Mouse (Mus musculus) Patski (cell line): Measurements from ENCODE around the gene Jag2. TPM values are rescaled to one million over a fixed set of nuclear protein-coding genes. Genes with fewer than 3 reads are reported as not detected.
A peak's percentile ranks its signal among the peaks of the same experiment; 100 is the strongest.

Experiments used
- ATAC-seq: fragments of 100-300 bp; one replicate; pipeline ENCODE4 v1.8.0; 2021
- CTCF ChIA-PET: fragments of 350-600 bp; sonication (Branson Sonifier 250); formaldehyde crosslinking; loops from one replicate; lab custom pipeline; 2022; ENCODE audit warnings: inconsistent platforms; lab: Charles Lee
- POLR2A ChIA-PET: fragments of 350-600 bp; sonication (Branson Sonifier 250); formaldehyde crosslinking; loops from one replicate; lab custom pipeline; 2022; ENCODE audit warnings: antibody characterized with exemption, inconsistent platforms; lab: Charles Lee
- DNase-seq: peaks from one replicate; pipeline ENCODE4 v3.0.0-alpha.2; 2011; ENCODE audit warnings: low read depth, low spot score
- H3K27me3 ChIP-seq: fragments of 371-371 bp; one replicate; pipeline ENCODE4 v1.5.1; 2021
- CTCF ChIP-seq: fragments of 100-300 bp; IDR thresholded peaks from one replicate; pipeline ENCODE4 v1.5.1; 2021
- in situ Hi-C: fragments of 300-500 bp; cut with MboI; formaldehyde crosslinking; loops from 3 replicates; pipeline ENCODE4 v1.11.1; 2018; ENCODE audit warnings: low pct_unique_long_range_greater_than_20kb, mixed read lengths
- polyA plus RNA-seq: library from polyadenylated mRNA; unstranded; gene quantifications from one replicate; pipeline ENCODE4 v1.2.3, GENCODE M21; 2021

The Jag2 gene
- polyA plus RNA-seq, 1 experiment from 2014 or later: 8.0 TPM

DNA sequence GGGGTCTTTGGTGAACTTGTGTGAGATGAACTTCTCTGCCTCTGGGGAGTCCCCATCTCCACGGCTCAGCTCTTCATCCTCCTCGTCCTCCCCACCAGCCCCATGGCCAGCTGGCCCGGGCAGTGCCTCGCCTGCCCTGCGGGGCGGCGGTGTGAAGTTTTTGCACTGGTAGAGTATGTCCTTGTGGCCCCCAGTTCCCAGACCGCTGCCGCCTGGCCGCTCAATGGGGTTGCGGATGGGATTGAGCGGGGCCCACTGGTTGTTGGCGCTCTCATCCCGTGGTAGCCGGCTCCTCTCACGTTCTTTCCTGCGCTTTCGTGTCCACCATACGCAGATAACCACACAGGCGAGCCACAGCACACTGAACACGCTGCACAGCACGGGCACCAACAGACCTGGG is 20.6 kb downstream of the Jag2 start:
- no peak for DNase-seq
- ATAC-seq: no peak
- CTCF ChIA-PET: no interaction called here
- in situ Hi-C loops: no loop called here
- H3K27me3 ChIP-seq: no peaks in the 10 kb centered on the region
- TF ChIP-seq CTCF: no peak
- POLR2A ChIA-PET: no interaction called here

- in situ Hi-C loops: no loop called here
Measured at GRCm38 (mm10) chr12:112905001-112905400, 24.6 kb downstream of the Jag2 start.

DNA sequence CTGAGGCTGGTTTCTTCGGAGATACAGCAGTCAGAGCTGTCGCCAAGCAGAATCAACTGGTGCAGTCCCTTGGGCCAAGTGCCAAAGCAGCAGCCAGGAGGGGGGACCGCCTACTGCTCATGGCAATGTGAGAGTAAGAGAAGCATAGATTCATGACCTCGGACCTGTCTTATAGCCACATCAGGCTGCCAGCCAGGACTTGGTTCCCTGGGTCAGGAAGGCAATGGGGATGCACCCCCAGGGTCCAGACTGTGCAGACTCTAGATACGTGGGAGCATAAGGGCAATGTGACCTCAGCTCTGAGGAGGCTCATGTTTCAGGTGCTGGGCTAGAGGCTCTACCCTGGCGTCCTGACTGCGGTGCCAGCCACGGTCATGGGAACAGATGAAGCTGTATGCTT is 25.6 kb downstream of the Jag2 start:
- no peak for TF ChIP-seq CTCF
- DNase-seq: no peak
- ATAC-seq: no peak
- H3K27me3 ChIP-seq: no peaks in the 10 kb centered on the region
- POLR2A ChIA-PET: no interaction called here
- CTCF ChIA-PET: no interaction called here
- in situ Hi-C loops: no loop called here

More at GRCm38 (mm10) chr12:112905001-112905400, 24.6 kb downstream of the Jag2 start:
- ChIA-PET CTCF (no interaction called here), POLR2A (no interaction called here)
- ATAC-seq (no peak), DNase-seq (no peak)
- H3K27me3 ChIP-seq: no peaks in the 10 kb centered on the region
- no peak for TF ChIP-seq CTCF

DNA sequence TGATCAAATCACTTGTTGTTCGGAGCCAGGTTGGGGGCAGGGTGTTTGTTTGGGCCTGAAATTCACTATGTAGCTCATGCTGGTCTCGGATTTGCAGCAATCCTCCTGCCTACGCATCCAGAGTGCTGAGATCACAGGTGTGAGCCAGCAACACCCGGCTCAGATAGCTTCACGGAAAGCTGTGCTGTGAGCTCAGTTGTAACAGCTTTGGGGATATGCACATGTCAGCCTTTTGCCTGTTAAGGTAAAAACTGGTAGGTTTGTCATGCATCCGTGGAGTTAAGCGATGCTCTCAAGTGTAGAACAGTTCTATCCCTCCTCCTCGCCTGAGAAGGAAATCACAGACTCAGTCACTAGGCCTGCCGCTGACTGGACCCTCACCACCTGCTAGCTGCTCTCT is 28.9 kb downstream of the Jag2 start:
- H3K27me3 ChIP-seq: no peaks in the 10 kb centered on the region
- no peak for DNase-seq
- POLR2A ChIA-PET: no interaction called here
- TF ChIP-seq CTCF: no peak
- in situ Hi-C loops: no loop called here
- ATAC-seq: no peak
- CTCF ChIA-PET: no interaction called here

DNA sequence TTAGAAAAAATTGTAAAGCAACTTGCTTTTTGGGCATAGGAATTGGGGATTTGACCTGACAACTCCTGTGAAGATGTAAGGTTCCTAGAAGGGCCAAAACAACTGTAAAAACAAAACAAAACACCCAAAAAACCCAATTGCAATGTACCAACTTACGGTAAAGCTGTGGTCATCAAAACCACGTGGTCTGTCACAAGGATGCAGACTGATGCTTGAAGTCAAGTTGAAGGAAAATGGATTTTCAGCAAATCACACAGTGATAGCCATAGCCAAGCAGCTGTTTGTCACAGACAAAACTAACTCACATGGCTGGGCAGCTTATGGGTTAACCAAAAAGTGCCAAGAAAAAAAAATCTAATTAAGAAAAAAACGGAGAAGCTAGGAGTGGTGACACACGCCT is 30.6 kb downstream of the Jag2 start:
- ChIA-PET CTCF (interaction anchor here (1.6 kb wide), 1 partner anchor 22 kb away, joined by 4 read pairs; no protein-coding TSS in a partner anchor), POLR2A (no interaction called here)
- no peak for TF ChIP-seq CTCF
- in situ Hi-C loops: no loop called here
- ATAC-seq (no peak), DNase-seq (no peak)
- H3K27me3 ChIP-seq: no peaks in the 10 kb centered on the region

DNA sequence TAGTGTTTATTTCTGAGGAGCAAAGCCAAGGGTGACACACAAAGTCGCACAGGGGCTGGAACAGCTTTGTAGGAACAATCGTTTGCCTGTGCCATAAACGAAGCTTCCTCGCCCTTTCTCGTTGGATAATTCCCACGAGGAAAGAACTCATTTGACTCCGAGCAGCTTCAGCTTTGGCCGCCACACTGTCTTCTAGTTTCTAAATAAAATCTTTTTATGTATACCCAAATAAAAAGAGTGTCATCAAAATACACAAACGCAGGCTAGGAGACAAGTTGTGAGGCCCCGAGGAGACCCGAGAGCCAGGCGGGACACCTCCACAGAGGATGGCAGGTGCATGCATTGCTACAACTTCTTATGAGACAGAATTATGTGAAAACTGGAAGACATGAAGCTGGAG is 31.2 kb downstream of the Jag2 start:
- in situ Hi-C loops: no loop called here
- DNase-seq (no peak), ATAC-seq (no peak)
- TF ChIP-seq CTCF: no peak
- POLR2A ChIA-PET: no interaction called here
- H3K27me3 ChIP-seq: no peaks in the 10 kb centered on the region
- CTCF ChIA-PET: interaction anchor here (1.1 to 1.6 kb wide), 2 partner anchors 19 to 23 kb away, joined by 3 to 4 read pairs; no protein-coding TSS in a partner anchor

- DNase-seq: no peak
Measured at GRCm38 (mm10) chr12:112897522-112898212, 31.9 kb downstream of the Jag2 start.

DNA sequence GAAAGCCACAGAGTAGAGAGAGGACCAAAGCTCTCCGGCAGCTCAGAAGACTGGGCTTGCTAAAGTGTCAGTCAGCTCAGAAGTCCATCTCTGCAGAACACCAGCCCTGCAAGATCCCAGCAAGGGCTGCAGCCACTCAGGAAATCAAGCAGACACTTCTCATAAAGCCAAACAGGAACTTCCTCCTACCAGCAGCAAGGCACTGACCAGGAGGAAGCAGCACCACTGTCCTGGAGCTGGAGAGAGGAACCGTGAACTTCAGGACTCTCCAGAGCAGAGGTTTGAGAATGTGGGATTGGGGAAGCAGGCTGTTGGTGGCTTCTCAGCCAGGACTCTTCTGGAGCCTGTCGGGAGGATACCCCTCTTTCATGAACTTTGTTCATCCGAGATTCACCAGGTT is 34.6 kb downstream of the Jag2 start:
- no peak for ATAC-seq
- ChIA-PET POLR2A (no interaction called here), CTCF (interaction anchor here (1.0 kb wide), 1 partner anchor 19 kb away, joined by 3 read pairs; no protein-coding TSS in a partner anchor)
- in situ Hi-C loops: no loop called here
- no peak for TF ChIP-seq CTCF
- no peak for DNase-seq
- no peaks in the 10 kb centered on the region for H3K27me3 ChIP-seq

More at GRCm38 (mm10) chr12:112897522-112898212, 31.9 kb downstream of the Jag2 start:
- TF ChIP-seq CTCF: no peak
- ChIA-PET POLR2A (no interaction called here), CTCF (interaction anchor here (1.1 kb wide), 1 partner anchor 20 kb away, joined by 3 read pairs; no protein-coding TSS in a partner anchor)
- no peak for ATAC-seq
- H3K27me3 ChIP-seq: no peaks in the 10 kb centered on the region
- in situ Hi-C loops: no loop called here

GRCm38 (mm10) chr12:112894303-112894884 is 35.2 kb downstream of the Jag2 start:
- DNase-seq (no peak), ATAC-seq (peak; percentile 65)
- no peak for TF ChIP-seq CTCF
- ChIA-PET CTCF (interaction anchor here (1.0 kb wide), 1 partner anchor 19 kb away, joined by 3 read pairs; no protein-coding TSS in a partner anchor), POLR2A (no interaction called here)
- H3K27me3 ChIP-seq: no peaks in the 10 kb centered on the region
- in situ Hi-C loops: no loop called here

DNA sequence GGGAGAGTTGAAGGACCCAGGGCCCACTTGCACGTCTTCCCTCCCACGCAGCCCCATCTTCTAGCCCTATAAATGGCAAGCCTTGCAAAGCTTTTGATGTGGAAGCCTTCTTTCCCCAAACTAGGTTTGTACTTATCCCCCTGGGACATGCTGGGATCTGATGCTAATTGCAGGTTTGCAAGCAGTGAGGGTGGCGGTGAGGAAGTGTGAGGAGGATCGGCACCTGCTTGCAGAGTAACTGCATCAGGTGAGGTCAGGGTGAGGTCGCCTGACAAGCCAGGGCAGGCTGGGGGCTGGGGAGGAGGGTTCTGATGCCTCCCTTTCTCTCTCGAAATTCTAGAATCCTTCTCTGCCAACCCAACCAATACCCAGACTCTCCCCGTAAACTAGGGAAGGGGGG is 44.1 kb downstream of the Jag2 start:
- ATAC-seq: no peak

DNA sequence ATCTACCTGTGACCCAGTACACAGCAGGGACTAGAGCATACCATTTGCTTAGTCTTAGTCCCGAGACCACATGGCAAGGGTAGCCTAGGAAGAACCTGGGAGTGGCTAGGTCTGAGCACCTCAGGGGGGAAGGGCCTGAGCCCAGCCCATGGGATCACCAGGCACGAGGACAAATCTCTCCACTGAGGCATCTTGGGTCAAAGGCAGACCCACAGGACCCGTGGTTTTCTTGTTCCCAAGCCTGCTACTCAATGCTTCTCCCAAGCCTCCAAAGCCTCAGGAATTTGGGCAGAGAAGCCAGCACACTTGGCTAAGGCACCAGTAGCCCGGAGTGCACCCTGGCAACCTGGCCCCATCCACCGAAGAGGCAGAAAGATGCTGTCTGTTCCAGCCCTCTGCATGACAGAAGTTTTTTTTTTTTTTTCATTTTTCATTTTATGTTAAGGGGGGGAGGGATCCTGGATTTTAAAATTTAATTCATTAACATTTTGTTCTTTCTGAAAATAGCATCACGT is 48.2 kb downstream of the Jag2 start:
- ATAC-seq (no peak), DNase-seq (no peak)
- in situ Hi-C loops: loop anchor here (5.0 kb wide), 1 partner anchor 41 kb away; no protein-coding TSS in a partner anchor
- no peak for TF ChIP-seq CTCF
- no peaks in the 10 kb centered on the region for H3K27me3 ChIP-seq
- CTCF ChIA-PET: no interaction called here
- POLR2A ChIA-PET: no interaction called here

More for the DNA sequence above, 44.1 kb downstream of the Jag2 start:
- CTCF ChIA-PET: no interaction called here
- in situ Hi-C loops: no loop called here
- H3K27me3 ChIP-seq: no peaks in the 10 kb centered on the region
- POLR2A ChIA-PET: no interaction called here
- TF ChIP-seq CTCF: no peak
- DNase-seq: no peak
